Mouse (Mus musculus) neural tube, embryonic 15.5 days (tissue): ENCODE data around the gene Otos. TPM values are rescaled to one million over a fixed set of nuclear protein-coding genes. Genes with fewer than 3 reads are reported as not detected.

ENCODE experiments used
- ATAC-seq: fragments of 200-750 bp; cut with Nextera tagmentation; 2 replicates; pipeline ENCODE4 v1.8.0; 2017; ENCODE audit warnings: mild to moderate bottlenecking, moderate TSS enrichment, moderate library complexity; ENCODE audit not compliant: low FRiP score
- H3K27ac ChIP-seq: fragments of 300-500 bp; sonication (generic); replicated peaks from 2 replicates; pipeline ENCODE4 v1.5.1; 2015; ENCODE audit warnings: mild to moderate bottlenecking, inconsistent platforms
- H3K27me3 ChIP-seq: fragments of 300-500 bp; sonication (generic); replicated peaks from 2 replicates; pipeline ENCODE4 v1.6.1; 2015; ENCODE audit warnings: inconsistent platforms
- H3K36me3 ChIP-seq: fragments of 300-500 bp; sonication (generic); 2 replicates; pipeline ENCODE4 v1.6.1; 2015; ENCODE audit warnings: inconsistent platforms
- H3K4me1 ChIP-seq: fragments of 300-500 bp; sonication (generic); 2 replicates; pipeline ENCODE4 v1.6.1; 2015; ENCODE audit warnings: inconsistent platforms
- H3K4me2 ChIP-seq: fragments of 300-500 bp; sonication (generic); 2 replicates; pipeline ENCODE4 v1.6.1; 2015; ENCODE audit warnings: inconsistent platforms, mild to moderate bottlenecking, moderate library complexity
- H3K4me3 ChIP-seq: fragments of 300-500 bp; sonication (generic); replicated peaks from 2 replicates; pipeline ENCODE4 v1.5.1; 2015; ENCODE audit warnings: mild to moderate bottlenecking, inconsistent platforms
- H3K9ac ChIP-seq: fragments of 300-500 bp; sonication (generic); replicated peaks from 2 replicates; pipeline ENCODE4 v1.6.1; 2015; ENCODE audit warnings: mild to moderate bottlenecking, inconsistent platforms
- H3K9me3 ChIP-seq: fragments of 300-500 bp; sonication (generic); replicated peaks from 2 replicates; pipeline ENCODE4 v1.6.1; 2016; ENCODE audit warnings: inconsistent platforms
- WGBS: fragments of 180-500 bp; shearing (Covaris S2); methylation state at CpG from one replicate; pipeline ENCODE4 v1.1.7; 2015; ENCODE audit warnings: mixed read lengths; 5-methylcytosine and 5-hydroxymethylcytosine counted together
- polyA plus RNA-seq: library from polyadenylated mRNA; unstranded; fragments of >200 nt; fragmentation: Nextera tagmentation; extraction: Ambion mirVana; gene quantifications from 2 replicates; pipeline ENCODE4 v1.2.1, GENCODE M21; 2015

Gene Otos
- polyA plus RNA-seq, 1 experiment from 2014 or later: 0.33 TPM

- no peaks in the 10 kb centered on the region for H3K9me3 ChIP-seq
- H3K27me3 ChIP-seq: 0 out of 2 replicates have a peak, but pooled peaks cover 3% of the 10 kb centered on the region
- no peaks in the 10 kb centered on the region for H3K36me3 ChIP-seq
- no peak overlapping the region for H3K4me2 ChIP-seq
- no peak for ATAC-seq
- peaks cover 19% of the 10 kb centered on the region for H3K4me1 ChIP-seq
- no peak overlapping the region for H3K27ac ChIP-seq
- no peak overlapping the region for H3K4me3 ChIP-seq
- 66% methylated on average over 2 of the region's 2 CpGs for WGBS
- no peak overlapping the region for H3K9ac ChIP-seq
These were observed 2.5 kb downstream of the Otos start for GRCm38 (mm10) chr1:92646111-92646510.

GRCm38 (mm10) chr1:92644916-92645315 lies 3.7 kb downstream of the Otos start:
- Histone ChIP-seq H3K9ac (no peak overlapping the region), H3K4me2 (no peak overlapping the region), H3K27me3 (0 out of 2 replicates have a peak, but pooled peaks cover 3% of the 10 kb centered on the region), H3K27ac (no peak overlapping the region), H3K9me3 (no peaks in the 10 kb centered on the region), H3K4me3 (no peak overlapping the region), H3K36me3 (no peaks in the 10 kb centered on the region), H3K4me1 (peaks cover 31% of the 10 kb centered on the region)
- ATAC-seq: no peak
- WGBS: 82% methylated on average over 5 of the region's 5 CpGs

GRCm38 (mm10) chr1:92643691-92644090 lies 5.0 kb downstream of the Otos start:
- ATAC-seq: no peak
- peaks cover 41% of the 10 kb centered on the region for H3K4me1 ChIP-seq
- WGBS: 62% methylated on average over 4 of the region's 4 CpGs
- no peak overlapping the region for H3K4me3 ChIP-seq
- 0 out of 2 replicates have a peak, but pooled peaks cover 3% of the 10 kb centered on the region for H3K27me3 ChIP-seq
- H3K9me3 ChIP-seq: no peaks in the 10 kb centered on the region
- no peak overlapping the region for H3K27ac ChIP-seq
- H3K9ac ChIP-seq: no peak overlapping the region
- no peak overlapping the region for H3K4me2 ChIP-seq
- peaks cover 5% of the 10 kb centered on the region for H3K36me3 ChIP-seq

- WGBS: 1% methylated on average over 50 of the region's 50 CpGs
- Histone ChIP-seq H3K27me3 (0 out of 2 replicates have a peak, but pooled peaks cover 3% of the 10 kb centered on the region), H3K9ac (peak within 1 kb of the TSS; percentile 96), H3K9me3 (no peaks in the 10 kb centered on the region), H3K4me1 (peaks cover 36% of the 10 kb centered on the region), H3K27ac (peak within 1 kb of the TSS; percentile 88), H3K4me2 (peak within 1 kb of the TSS; percentile 96), H3K4me3 (peak within 1 kb of the TSS; percentile 93), H3K36me3 (peaks cover 25% of the 10 kb centered on the region)
- peak; percentile 95 for ATAC-seq
These were observed 6.9 kb downstream of the Otos start, which contains the start of gene Cops9 for GRCm38 (mm10) chr1:92641514-92642272. Gene Cops9, minus strand, starts transcription at chr1:92641985.

GRCm38 (mm10) chr1:92640393-92640792 lies 8.2 kb downstream of the Otos start:
- no peaks in the 10 kb centered on the region for H3K27me3 ChIP-seq
- ATAC-seq: no peak
- no peaks in the 10 kb centered on the region for H3K9me3 ChIP-seq
- H3K36me3 ChIP-seq: peaks cover 36% of the 10 kb centered on the region
- H3K4me1 ChIP-seq: peaks cover 36% of the 10 kb centered on the region
- peak overlapping the region; percentile 93 for H3K4me3 ChIP-seq
- H3K27ac ChIP-seq: no peak overlapping the region
- 85% methylated on average over 6 of the region's 6 CpGs for WGBS
- H3K4me2 ChIP-seq: peak overlapping the region; percentile 96
- no peak overlapping the region for H3K9ac ChIP-seq

- peaks cover 41% of the 10 kb centered on the region for H3K4me1 ChIP-seq
- WGBS: 98% methylated on average over 4 of the region's 4 CpGs
- no peak overlapping the region for H3K4me3 ChIP-seq
- H3K27me3 ChIP-seq: no peaks in the 10 kb centered on the region
- H3K27ac ChIP-seq: no peak overlapping the region
- no peak overlapping the region for H3K9ac ChIP-seq
- H3K4me2 ChIP-seq: no peak overlapping the region
- H3K36me3 ChIP-seq: peaks cover 36% of the 10 kb centered on the region
- no peak for ATAC-seq
- H3K9me3 ChIP-seq: no peaks in the 10 kb centered on the region
These were observed 9.9 kb downstream of the Otos start for GRCm38 (mm10) chr1:92638736-92639135.

- 84% methylated on average over 3 of the region's 3 CpGs for WGBS
- Histone ChIP-seq H3K4me2 (no peak overlapping the region), H3K27ac (no peak overlapping the region), H3K27me3 (no peaks in the 10 kb centered on the region), H3K9ac (no peak overlapping the region), H3K4me1 (peaks cover 41% of the 10 kb centered on the region), H3K4me3 (no peak overlapping the region), H3K36me3 (peaks cover 36% of the 10 kb centered on the region), H3K9me3 (no peaks in the 10 kb centered on the region)
- no peak for ATAC-seq
These were observed 10.5 kb downstream of the Otos start for GRCm38 (mm10) chr1:92638181-92638580.

- no peak for ATAC-seq
- no peaks in the 10 kb centered on the region for H3K27me3 ChIP-seq
- WGBS: 93% methylated on average over 15 of the region's 15 CpGs
These were observed 11.0 kb downstream of the Otos start for GRCm38 (mm10) chr1:92637501-92638172.

GRCm38 (mm10) chr1:92636676-92637075 lies 12.0 kb downstream of the Otos start:
- ATAC-seq: no peak
- Histone ChIP-seq H3K4me1 (peaks cover 32% of the 10 kb centered on the region), H3K9ac (no peak overlapping the region), H3K27me3 (no peaks in the 10 kb centered on the region), H3K9me3 (no peaks in the 10 kb centered on the region), H3K4me2 (no peak overlapping the region), H3K4me3 (no peak overlapping the region), H3K36me3 (peaks cover 36% of the 10 kb centered on the region), H3K27ac (no peak overlapping the region)
- WGBS: 96% methylated on average over 11 of the region's 11 CpGs

More at GRCm38 (mm10) chr1:92637501-92638172, 11.0 kb downstream of the Otos start:
- no peak overlapping the region for H3K4me3 ChIP-seq
- peaks cover 39% of the 10 kb centered on the region for H3K4me1 ChIP-seq
- peaks cover 36% of the 10 kb centered on the region for H3K36me3 ChIP-seq
- H3K4me2 ChIP-seq: no peak overlapping the region
- no peak overlapping the region for H3K9ac ChIP-seq
- no peak overlapping the region for H3K27ac ChIP-seq
- no peaks in the 10 kb centered on the region for H3K9me3 ChIP-seq

- no peaks in the 10 kb centered on the region for H3K9me3 ChIP-seq
- 91% methylated on average over 8 of the region's 8 CpGs for WGBS
- 0 out of 2 replicates have a peak overlapping the region, but pooled peaks have one; percentile 23 for H3K27ac ChIP-seq
- H3K9ac ChIP-seq: no peak overlapping the region
- peaks cover 30% of the 10 kb centered on the region for H3K4me1 ChIP-seq
- no peak overlapping the region for H3K4me3 ChIP-seq
- ATAC-seq: no peak
- no peak overlapping the region for H3K4me2 ChIP-seq
- peaks cover 36% of the 10 kb centered on the region for H3K36me3 ChIP-seq
- no peaks in the 10 kb centered on the region for H3K27me3 ChIP-seq
These were observed 12.6 kb downstream of the Otos start for GRCm38 (mm10) chr1:92636015-92636414.

GRCm38 (mm10) chr1:92634976-92635599 lies 13.6 kb downstream of the Otos start:
- Histone ChIP-seq H3K4me1 (peaks cover 20% of the 10 kb centered on the region), H3K27ac (no peak overlapping the region), H3K4me3 (no peak overlapping the region), H3K9me3 (no peaks in the 10 kb centered on the region), H3K36me3 (peaks cover 36% of the 10 kb centered on the region), H3K9ac (no peak overlapping the region), H3K27me3 (no peaks in the 10 kb centered on the region), H3K4me2 (no peak overlapping the region)
- ATAC-seq: peak; percentile 72
- 64% methylated on average over 4 of the region's 4 CpGs for WGBS
